ENCODE assay signal across 17 mouse cellular contexts in genomic region chr9:101972314-101972713, GRCm38 (mm10).
DNase-seq lines count a peak whose midpoint lies in the region; ATAC-seq and TF ChIP-seq lines count a peak whose summit lies in the region.
"Had no signal": no experiment of that assay in that cellular context is flagged by ENCODE, and none has a peak within 500 bp of the region (broad histone marks: within the 10 kb centered on the region; RNA-seq: fewer than 3 reads in every experiment).

No protein-coding gene starts in this region.

- 59% methylated on average over 8 of the region's 8 CpGs for WGBS in heart, postnatal 0 days
- WGBS in heart, embryonic 12.5 days, result 56% methylated on average over 8 of the region's 8 CpGs

- H3K9me3 ChIP-seq in heart, postnatal 0 days (replicated peaks; ENCODE audit: control insufficient read depth, low read length), result no peaks in the 10 kb centered on the region
- no peaks in the 10 kb centered on the region for H3K9me3 ChIP-seq in heart, embryonic 12.5 days (replicated peaks)
- H3K9me3 ChIP-seq: hindbrain, embryonic 15.5 days; limb, embryonic 12.5 days; neural tube, embryonic 12.5 days had no signal

- no peak overlapping the region for H3K4me3 ChIP-seq in heart, postnatal 0 days (ENCODE audit: low read depth, low read length)
- no peak overlapping the region for H3K4me3 ChIP-seq in heart, embryonic 12.5 days
- H3K4me3 ChIP-seq: hindbrain, embryonic 15.5 days; left cerebral cortex, adult 2 months; limb, embryonic 12.5 days; neural tube, embryonic 12.5 days had no signal

- TF ChIP-seq CTCF in heart, postnatal 0 days (IDR thresholded peaks at IDR 0.05; ENCODE audit: low read depth), result no peak

- H3K27me3 ChIP-seq in heart, postnatal 0 days (ENCODE audit: control insufficient read depth, insufficient read depth, low read length), result no peaks in the 10 kb centered on the region
- H3K27me3 ChIP-seq in heart, embryonic 12.5 days (replicated peaks), result no peaks in the 10 kb centered on the region; the same call in 1 of the 2 replicates
- H3K27me3 ChIP-seq: hindbrain, embryonic 15.5 days; limb, embryonic 12.5 days; neural tube, embryonic 12.5 days; Patski had no signal

- H3K27ac ChIP-seq in heart, postnatal 0 days (ENCODE audit: low read depth), result no peak overlapping the region
- no peak overlapping the region for H3K27ac ChIP-seq in heart, embryonic 12.5 days (ENCODE audit: poor library complexity, severe bottlenecking)
- H3K27ac ChIP-seq: hindbrain, embryonic 15.5 days; kidney, postnatal 0 days; left cerebral cortex, adult 2 months; limb, embryonic 12.5 days; macrophage; neural tube, embryonic 12.5 days had no signal

- intact Hi-C loops in left cerebral cortex, postnatal 25 days (cut with DNase I), result no loop called here

- no peaks in the 10 kb centered on the region for H3K36me3 ChIP-seq in heart, postnatal 0 days (replicated peaks; ENCODE audit: control insufficient read depth, insufficient read depth, low read length)
- no peaks in the 10 kb centered on the region for H3K36me3 ChIP-seq in heart, embryonic 12.5 days
- H3K36me3 ChIP-seq: hindbrain, embryonic 15.5 days; limb, embryonic 12.5 days; neural tube, embryonic 12.5 days had no signal

- no peak for TF ChIP-seq EP300 in heart, postnatal 0 days (IDR thresholded peaks at IDR 0.05; ENCODE audit: low read depth)

- ATAC-seq in heart, postnatal 0 days (ENCODE audit: insufficient read depth, low read depth), result no peak
- ATAC-seq in heart, embryonic 12.5 days (ENCODE audit: insufficient number of reproducible peaks, low FRiP score), result no peak
- peak; percentile 35 for ATAC-seq in inflammation-experienced regulatory T-cells, adult 6 months
- ATAC-seq: forebrain, embryonic 14.5 days; Patski had no signal

- no peak overlapping the region for H3K9ac ChIP-seq in heart, postnatal 0 days (replicated peaks; ENCODE audit: low read depth, low read length)
- no peak overlapping the region for H3K9ac ChIP-seq in heart, embryonic 12.5 days
- H3K9ac ChIP-seq: hindbrain, embryonic 15.5 days; limb, embryonic 12.5 days; neural tube, embryonic 12.5 days had no signal

- H3K4me1 ChIP-seq in heart, postnatal 0 days (ENCODE audit: control insufficient read depth, insufficient read depth), result no peaks in the 10 kb centered on the region
- 0 out of 2 replicates have a peak, but pooled peaks cover 2% of the 10 kb centered on the region for H3K4me1 ChIP-seq in heart, embryonic 12.5 days (replicated peaks)
- H3K4me1 ChIP-seq: hindbrain, embryonic 15.5 days; limb, embryonic 12.5 days; neural tube, embryonic 12.5 days had no signal

- DNase-seq in heart, postnatal 0 days (ENCODE audit: low spot score), result no peak
- peak; percentile 12 for DNase-seq in CD4-positive, CD25-positive, alpha-beta regulatory T cell, adult 2 months (ENCODE audit: low read depth, low spot score)
- peak; percentile 33 for DNase-seq in thymus, postnatal 0 days (ENCODE audit: low spot score)
- DNase-seq in cerebellum, adult 9-10 months, result no peak
- no peak for DNase-seq in left cerebral cortex, postnatal 25 days (ENCODE audit: low spot score in 2 of 2)
- DNase-seq in right cerebral cortex, postnatal 36 days (ENCODE audit: low spot score in 2 of 2), result no peak
- DNase-seq: kidney, adult 11 months had no signal

- H3K4me2 ChIP-seq in heart, postnatal 0 days (ENCODE audit: low read depth, low read length), result peak overlapping the region; percentile 36; the same call in 1 of the 2 replicates
- H3K4me2 ChIP-seq in heart, embryonic 12.5 days, result no peak overlapping the region
- H3K4me2 ChIP-seq: hindbrain, embryonic 15.5 days; limb, embryonic 12.5 days; neural tube, embryonic 12.5 days had no signal

Comparison
In these comparisons a context has a peak if more than half of its experiments do, and no peak if none do; other contexts are left out.
1. DNase-seq: peak in CD4-positive, CD25-positive, alpha-beta regulatory T cell, adult 2 months (single experiment) and thymus, postnatal 0 days (single experiment); none in heart, postnatal 0 days (single experiment), cerebellum, adult 9-10 months (single experiment), left cerebral cortex, postnatal 25 days (0 of 2) and right cerebral cortex, postnatal 36 days (0 of 2).